Comparison of ENCODE assay signal across 8 mouse cellular contexts in genomic region chr5:90365141-90365951, GRCm38 (mm10). TPM values are rescaled to one million over a fixed set of nuclear protein-coding genes. Genes with fewer than 3 reads are reported as not detected.
DNase-seq lines count a peak whose midpoint lies in the region; ATAC-seq and TF ChIP-seq lines count a peak whose summit lies in the region.

No protein-coding gene starts in this region.

- peak overlapping the region; percentile 49 for H3K27ac ChIP-seq in ES-Bruce4 (ENCODE audit: insufficient read depth, low read length)
- peak overlapping the region; percentile 95 for H3K27ac ChIP-seq in forebrain, embryonic 10.5 days
- peak overlapping the region; percentile 100 for H3K27ac ChIP-seq in heart, embryonic 15.5 days
- peak overlapping the region; percentile 100 for H3K27ac ChIP-seq in liver, postnatal 0 days (ENCODE audit: low read depth)
- peak overlapping the region; percentile 98 for H3K27ac ChIP-seq in neural tube, embryonic 12.5 days

- peaks cover 2% of the 10 kb centered on the region for H3K4me1 ChIP-seq in ES-Bruce4 (ENCODE audit: control insufficient read depth, insufficient read depth, low read length)
- peaks cover 25% of the 10 kb centered on the region for H3K4me1 ChIP-seq in forebrain, embryonic 10.5 days
- H3K4me1 ChIP-seq in heart, embryonic 15.5 days (replicated peaks): peaks cover 29% of the 10 kb centered on the region
- H3K4me1 ChIP-seq in liver, postnatal 0 days (ENCODE audit: insufficient read depth): peaks cover 10% of the 10 kb centered on the region; the same call in 1 of the 2 replicates
- H3K4me1 ChIP-seq in neural tube, embryonic 12.5 days: peaks cover 10% of the 10 kb centered on the region

- H3K9ac ChIP-seq in ES-Bruce4 (ENCODE audit: low read depth, poor library complexity, severe bottlenecking): peak overlapping the region; percentile 98
- H3K9ac ChIP-seq in heart, embryonic 15.5 days: peak overlapping the region; percentile 98
- H3K9ac ChIP-seq in liver, postnatal 0 days (replicated peaks): peak overlapping the region; percentile 91
- peak overlapping the region; percentile 96 for H3K9ac ChIP-seq in neural tube, embryonic 12.5 days

- H3K9me3 ChIP-seq in ES-Bruce4 (replicated peaks; ENCODE audit: control insufficient read depth, insufficient read depth, low read length, poor library complexity, severe bottlenecking): no peaks in the 10 kb centered on the region
- no peaks in the 10 kb centered on the region for H3K9me3 ChIP-seq in forebrain, embryonic 10.5 days
- no peaks in the 10 kb centered on the region for H3K9me3 ChIP-seq in heart, embryonic 15.5 days (replicated peaks)
- no peaks in the 10 kb centered on the region for H3K9me3 ChIP-seq in liver, postnatal 0 days (ENCODE audit: low read length)
- no peaks in the 10 kb centered on the region for H3K9me3 ChIP-seq in neural tube, embryonic 12.5 days

- DNase-seq in c-Kit-negative CD71-positive TER-119-positive erythroid progenitor cells, embryonic 14.5 days (ENCODE audit: low read depth, low spot score): peak; percentile 47
- peak; percentile 56 for DNase-seq in forebrain, embryonic 10.5 days (ENCODE audit: extremely low spot score, low spot score)
- DNase-seq in kidney, postnatal 36 days: peak; percentile 23 to 72
- DNase-seq in liver, postnatal 0 days: peak; percentile 74
- DNase-seq in testis, postnatal 10 days (ENCODE audit: low spot score): peak; percentile 78

- no peak for TF ChIP-seq CTCF in ES-Bruce4 (IDR thresholded peaks at IDR 0.05; ENCODE audit: low read depth, low read length)
- no peak for TF ChIP-seq CTCF in liver, postnatal 0 days (IDR thresholded peaks at IDR 0.05; ENCODE audit: low read depth)

- peaks cover 13% of the 10 kb centered on the region for H3K36me3 ChIP-seq in ES-Bruce4 (ENCODE audit: control insufficient read depth, insufficient read depth, low read length, poor library complexity, severe bottlenecking)
- peaks cover 29% of the 10 kb centered on the region for H3K36me3 ChIP-seq in forebrain, embryonic 10.5 days (replicated peaks)
- no peaks in the 10 kb centered on the region for H3K36me3 ChIP-seq in heart, embryonic 15.5 days
- peaks cover 4% of the 10 kb centered on the region; the same call in 1 of the 2 replicates for H3K36me3 ChIP-seq in liver, postnatal 0 days (replicated peaks; ENCODE audit: insufficient read depth, low read length)
- H3K36me3 ChIP-seq in neural tube, embryonic 12.5 days: no peaks in the 10 kb centered on the region

- WGBS in forebrain, embryonic 10.5 days: under 1% methylated on average over 56 of the region's 61 CpGs
- WGBS in heart, embryonic 15.5 days: under 1% methylated on average over 53 of the region's 61 CpGs
- 2% methylated on average over 47 of the region's 61 CpGs for WGBS in liver, postnatal 0 days (ENCODE audit: insufficient replicate concordance)
- WGBS in neural tube, embryonic 12.5 days: under 1% methylated on average over 58 of the region's 61 CpGs

- TF ChIP-seq POLR2A in ES-Bruce4 (IDR thresholded peaks at IDR 0.05; ENCODE audit: insufficient read depth, low read length): no peak

- peak overlapping the region; percentile 79 for H3K4me2 ChIP-seq in heart, embryonic 15.5 days
- H3K4me2 ChIP-seq in liver, postnatal 0 days (ENCODE audit: low read depth, low read length): peak overlapping the region; percentile 79
- peak overlapping the region; percentile 76 for H3K4me2 ChIP-seq in neural tube, embryonic 12.5 days (replicated peaks)

- no peak for TF ChIP-seq EP300 in ES-Bruce4 (IDR thresholded peaks at IDR 0.05; ENCODE audit: insufficient read depth, low read depth, low read length)
- no peak for TF ChIP-seq EP300 in liver, postnatal 0 days (IDR thresholded peaks at IDR 0.05; ENCODE audit: low read depth)

- H3K27me3 ChIP-seq in ES-Bruce4 (ENCODE audit: control insufficient read depth, insufficient read depth, low read length, poor library complexity, severe bottlenecking): no peaks in the 10 kb centered on the region
- no peaks in the 10 kb centered on the region for H3K27me3 ChIP-seq in forebrain, embryonic 10.5 days (ENCODE audit: poor library complexity, severe bottlenecking)
- no peaks in the 10 kb centered on the region for H3K27me3 ChIP-seq in heart, embryonic 15.5 days
- H3K27me3 ChIP-seq in liver, postnatal 0 days (ENCODE audit: insufficient read depth, low read length): no peaks in the 10 kb centered on the region
- H3K27me3 ChIP-seq in neural tube, embryonic 12.5 days (replicated peaks): no peaks in the 10 kb centered on the region

- ATAC-seq in heart, embryonic 15.5 days (replicated peaks; ENCODE audit: insufficient number of reproducible peaks, insufficient read depth, low FRiP score, low read depth): peak; percentile 36
- peak; percentile 1 for ATAC-seq in liver, postnatal 0 days
- ATAC-seq in neural tube, embryonic 12.5 days (ENCODE audit: low FRiP score, low read depth): peak; percentile 52

- H3K4me3 ChIP-seq in ES-Bruce4 (ENCODE audit: low read depth, low read length): peak overlapping the region; percentile 95
- peak overlapping the region; percentile 96 for H3K4me3 ChIP-seq in forebrain, embryonic 10.5 days
- H3K4me3 ChIP-seq in heart, embryonic 15.5 days: peak overlapping the region; percentile 81
- H3K4me3 ChIP-seq in liver, postnatal 0 days (ENCODE audit: low read depth, low read length): peak overlapping the region; percentile 92
- H3K4me3 ChIP-seq in neural tube, embryonic 12.5 days: peak overlapping the region; percentile 95

RNA-seq across cellular contexts. Expression of gene Ankrd17, which starts 1.0 kb away (rescaled TPM):
- polyA plus RNA-seq in ES-Bruce4 (2011; ENCODE audit: insufficient read depth, insufficient read length, low read depth, missing spikeins): 141 and 144 TPM in 2 replicates
- polyA plus RNA-seq in forebrain, embryonic 10.5 days (2016; fragmentation: Nextera tagmentation; extraction: Ambion mirVana): 22.0 and 24.0 TPM in 2 replicates
- polyA plus RNA-seq in heart, embryonic 15.5 days (2015; fragmentation: Nextera tagmentation; extraction: Ambion mirVana): 14.3 and 17.1 TPM in 2 replicates
- 9.3 and 10.8 TPM in 2 replicates for polyA plus RNA-seq in liver, postnatal 0 days (2015; fragmentation: Nextera tagmentation; extraction: Ambion mirVana)
- 29.7 and 30.5 TPM in 2 replicates for polyA plus RNA-seq in neural tube, embryonic 12.5 days (2016; fragmentation: Nextera tagmentation; extraction: Ambion mirVana)

RNA-seq across cellular contexts. Expression of gene Gm9958, which starts 1.7 kb away (rescaled TPM):
- 3.0 and 3.8 TPM in 2 replicates for polyA plus RNA-seq in ES-Bruce4 (2011; ENCODE audit: insufficient read depth, insufficient read length, low read depth, missing spikeins)
- 6.2 and 8.8 TPM in 2 replicates for polyA plus RNA-seq in forebrain, embryonic 10.5 days (2016; fragmentation: Nextera tagmentation; extraction: Ambion mirVana)
- polyA plus RNA-seq in heart, embryonic 15.5 days (2015; fragmentation: Nextera tagmentation; extraction: Ambion mirVana): 2.9 and 3.4 TPM in 2 replicates
- 2.4 and 2.8 TPM in 2 replicates for polyA plus RNA-seq in liver, postnatal 0 days (2015; fragmentation: Nextera tagmentation; extraction: Ambion mirVana)
- polyA plus RNA-seq in neural tube, embryonic 12.5 days (2016; fragmentation: Nextera tagmentation; extraction: Ambion mirVana): 6.4 and 6.5 TPM in 2 replicates

Comparison
In these comparisons a context has a peak if more than half of its experiments do, and no peak if none do; other contexts are left out.
1. Peak in every context shown above with its lines: DNase-seq, ATAC-seq, H3K4me3 ChIP-seq and H3K27ac ChIP-seq.
2. H3K27ac ChIP-seq: peak in every context shown above with its lines; median percentile 100 in heart, embryonic 15.5 days; 100 in liver, postnatal 0 days; 98 in neural tube, embryonic 12.5 days; 95 in forebrain, embryonic 10.5 days; 49 in ES-Bruce4.
3. ATAC-seq: peak in every context shown above with its lines; median percentile 52 in neural tube, embryonic 12.5 days; 36 in heart, embryonic 15.5 days; 1 in liver, postnatal 0 days.